Mouse (Mus musculus) G1E (cell line): ENCODE results near the gene Sema3b.
A peak's percentile ranks its signal among the peaks of the same experiment; 100 is the strongest.

Source experiments
- CTCF ChIP-seq: IDR thresholded peaks from 2 replicates; pipeline ENCODE4 v1.5.1; 2012; ENCODE audit warnings: low read depth, low read length, inconsistent platforms, mixed read lengths
- TAL1 ChIP-seq: conservative IDR thresholded peaks from 2 replicates; pipeline ENCODE4 v1.6.1; 2012; ENCODE audit warnings: low read depth, low read length, inconsistent platforms, mixed read lengths

DNA sequence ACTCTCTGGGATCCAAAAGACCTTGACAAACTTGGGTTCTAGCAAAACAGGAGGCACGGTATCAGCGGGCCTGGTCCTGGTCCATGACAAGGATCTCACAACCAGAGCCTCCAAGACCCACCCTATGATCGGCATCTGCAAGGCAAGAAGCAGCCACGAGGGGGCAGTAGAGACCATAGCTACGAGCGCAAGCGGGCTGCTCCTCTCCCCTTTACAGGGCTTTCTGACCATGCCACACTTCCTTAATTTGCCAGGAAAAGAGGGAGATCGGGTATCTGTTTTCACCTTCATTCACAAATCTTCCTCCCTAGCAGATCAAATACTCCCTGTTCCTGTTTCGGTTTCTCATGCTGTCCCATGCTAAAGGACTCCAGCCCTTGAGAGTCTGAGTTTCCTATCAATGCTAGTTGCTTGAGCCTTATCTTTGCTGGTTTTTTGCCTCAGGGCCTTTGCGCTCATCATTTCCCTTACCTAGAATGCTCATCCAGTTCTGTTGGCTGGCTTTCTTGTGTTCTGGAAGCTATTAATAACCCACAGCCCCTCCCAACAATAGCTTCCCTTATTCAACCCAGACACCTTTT is 6.9 kb downstream of the Sema3b start:
- TF ChIP-seq CTCF (peak; percentile 95), TAL1 (no peak)
